Mouse (Mus musculus): ENCODE measurements at regions not wholly inside any gene's neighbourhood (a gene's known extent, or its start where the extent isn't known, plus 50 kb on each side); places are given as distances from the start of the nearest gene placed in this dataset.

GRCm38 (mm10) chr4:67141896-67142295, 314.5 kb downstream of the Tlr4 start:
- Histone ChIP-seq H3ac (ENCODE audit: control insufficient read depth, insufficient read length) (no peak overlapping the region), H3K36me3 (ENCODE audit: control insufficient read depth, insufficient read depth) (no peaks in the 10 kb centered on the region), H3K4me3 (no peak overlapping the region), H3K27me3 (ENCODE audit: control insufficient read depth, insufficient read depth, insufficient read length) (no peaks in the 10 kb centered on the region), H3K79me2 (ENCODE audit: control insufficient read depth, insufficient read depth) (no peaks in the 10 kb centered on the region), H3K4me2 (ENCODE audit: low read depth) (no peak overlapping the region)
- TF ChIP-seq E2F4 (IDR thresholded peaks at IDR 0.05; ENCODE audit: insufficient read depth) = no peak
- no peak for TF ChIP-seq SRF (IDR thresholded peaks at IDR 0.05; ENCODE audit: control insufficient read depth, insufficient read length, low read depth)
- TF ChIP-seq MYOG (IDR thresholded peaks at IDR 0.05; ENCODE audit: control insufficient read depth in 1 of 3, insufficient read depth in 1 of 3, insufficient read length in 2 of 3, low read depth in 2 of 3) = no peak
- no peak for TF ChIP-seq MAX (IDR thresholded peaks at IDR 0.05; ENCODE audit: low read depth)
- TF ChIP-seq TCF12 (IDR thresholded peaks at IDR 0.05; ENCODE audit: insufficient read depth, poor library complexity, severe bottlenecking) = no peak
- TF ChIP-seq MYOD1 (IDR thresholded peaks at IDR 0.05; ENCODE audit: control insufficient read depth in 1 of 3, insufficient read length in 2 of 3, low read depth in 2 of 3) = no peak

GRCm38 (mm10) chr4:67148521-67148920, 321.1 kb downstream of the Tlr4 start:
- no peak overlapping the region for H3ac ChIP-seq (ENCODE audit: control insufficient read depth, insufficient read length)
- no peak for TF ChIP-seq USF1 (IDR thresholded peaks at IDR 0.05; ENCODE audit: low read depth)
- no peaks in the 10 kb centered on the region for H3K36me3 ChIP-seq (ENCODE audit: control insufficient read depth, insufficient read depth)
- H3K79me2 ChIP-seq (ENCODE audit: control insufficient read depth, insufficient read depth) = no peaks in the 10 kb centered on the region
- no peaks in the 10 kb centered on the region for H3K27me3 ChIP-seq (ENCODE audit: control insufficient read depth, insufficient read depth, insufficient read length)
- no peak overlapping the region for H3K4me2 ChIP-seq (ENCODE audit: low read depth)
- H3K4me3 ChIP-seq = no peak overlapping the region

GRCm38 (mm10) chr4:67162673-67163072, 335.3 kb downstream of the Tlr4 start:
- Histone ChIP-seq H3K27me3 (ENCODE audit: control insufficient read depth, insufficient read depth, insufficient read length) (no peaks in the 10 kb centered on the region), H3ac (ENCODE audit: control insufficient read depth, insufficient read length) (no peak overlapping the region), H3K79me2 (ENCODE audit: control insufficient read depth, insufficient read depth) (no peaks in the 10 kb centered on the region), H3K4me3 (no peak overlapping the region), H3K36me3 (ENCODE audit: control insufficient read depth, insufficient read depth) (no peaks in the 10 kb centered on the region), H3K4me2 (ENCODE audit: low read depth) (no peak overlapping the region)
- TF ChIP-seq E2F4 (IDR thresholded peaks at IDR 0.05; ENCODE audit: insufficient read depth) = no peak
- no peak for TF ChIP-seq CEBPB (IDR thresholded peaks at IDR 0.05; ENCODE audit: insufficient read depth, poor library complexity, severe bottlenecking)
- no peak for TF ChIP-seq SRF (IDR thresholded peaks at IDR 0.05; ENCODE audit: control insufficient read depth, insufficient read length, low read depth)
- TF ChIP-seq POLR2AphosphoS2 (IDR thresholded peaks at IDR 0.05; ENCODE audit: insufficient read length, low read depth) = no peak
- no peak for TF ChIP-seq REST (IDR thresholded peaks at IDR 0.05; ENCODE audit: insufficient read depth, insufficient read length)
- no peak for TF ChIP-seq TCF3 (IDR thresholded peaks at IDR 0.05; ENCODE audit: insufficient read length, low read depth)
- TF ChIP-seq MYOD1 (IDR thresholded peaks at IDR 0.05; ENCODE audit: control insufficient read depth in 1 of 3, insufficient read length in 2 of 3, low read depth in 2 of 3) = no peak
- no peak for TF ChIP-seq USF1 (IDR thresholded peaks at IDR 0.05; ENCODE audit: low read depth)
- no peak for TF ChIP-seq MAX (IDR thresholded peaks at IDR 0.05; ENCODE audit: low read depth)
- no peak for TF ChIP-seq TCF12 (IDR thresholded peaks at IDR 0.05; ENCODE audit: insufficient read depth, poor library complexity, severe bottlenecking)
- no peak for TF ChIP-seq POLR2A (IDR thresholded peaks at IDR 0.05; ENCODE audit: insufficient read length, low read depth)

- Histone ChIP-seq H3K27me3 (ENCODE audit: control insufficient read depth, insufficient read depth, insufficient read length) (no peaks in the 10 kb centered on the region), H3K4me3 (no peak overlapping the region)
Measured at GRCm38 (mm10) chr4:67167720-67168119, 340.3 kb downstream of the Tlr4 start.

GRCm38 (mm10) chr4:67187725-67188510, 360.5 kb downstream of the Tlr4 start:
- peak; percentile 44 for TF ChIP-seq TCF12 (IDR thresholded peaks at IDR 0.05; ENCODE audit: insufficient read depth, poor library complexity, severe bottlenecking)
- no peak for TF ChIP-seq SRF (IDR thresholded peaks at IDR 0.05; ENCODE audit: control insufficient read depth, insufficient read length, low read depth)
- no peak for TF ChIP-seq REST (IDR thresholded peaks at IDR 0.05; ENCODE audit: insufficient read depth, insufficient read length)
- no peak for TF ChIP-seq E2F4 (IDR thresholded peaks at IDR 0.05; ENCODE audit: insufficient read depth)
- TF ChIP-seq MYOG (IDR thresholded peaks at IDR 0.05; ENCODE audit: control insufficient read depth in 1 of 3, insufficient read depth in 1 of 3, insufficient read length in 2 of 3, low read depth in 2 of 3) = no peak
- TF ChIP-seq USF1 (IDR thresholded peaks at IDR 0.05; ENCODE audit: low read depth) = no peak
- TF ChIP-seq CEBPB (IDR thresholded peaks at IDR 0.05; ENCODE audit: insufficient read depth, poor library complexity, severe bottlenecking) = no peak
- peak in 1 of 3 experiments; percentile 5 for TF ChIP-seq MYOD1 (IDR thresholded peaks at IDR 0.05; ENCODE audit: control insufficient read depth in 1 of 3, insufficient read length in 2 of 3, low read depth in 2 of 3)
- no peak for TF ChIP-seq POLR2AphosphoS2 (IDR thresholded peaks at IDR 0.05; ENCODE audit: insufficient read length, low read depth)
- no peak for TF ChIP-seq MAX (IDR thresholded peaks at IDR 0.05; ENCODE audit: low read depth)
- no peak for TF ChIP-seq TCF3 (IDR thresholded peaks at IDR 0.05; ENCODE audit: insufficient read length, low read depth)
- Histone ChIP-seq H3K36me3 (ENCODE audit: control insufficient read depth, insufficient read depth) (no peaks in the 10 kb centered on the region), H3K4me3 (no peak overlapping the region), H3ac (ENCODE audit: control insufficient read depth, insufficient read length) (no peak overlapping the region), H3K27me3 (ENCODE audit: control insufficient read depth, insufficient read depth, insufficient read length) (no peaks in the 10 kb centered on the region), H3K4me2 (ENCODE audit: low read depth) (no peak overlapping the region), H3K79me2 (ENCODE audit: control insufficient read depth, insufficient read depth) (no peaks in the 10 kb centered on the region)

More at GRCm38 (mm10) chr4:67167720-67168119, 340.3 kb downstream of the Tlr4 start:
- Histone ChIP-seq H3K36me3 (ENCODE audit: control insufficient read depth, insufficient read depth) (no peaks in the 10 kb centered on the region), H3ac (ENCODE audit: control insufficient read depth, insufficient read length) (no peak overlapping the region), H3K79me2 (ENCODE audit: control insufficient read depth, insufficient read depth) (no peaks in the 10 kb centered on the region), H3K4me2 (ENCODE audit: low read depth) (no peak overlapping the region)
- TF ChIP-seq POLR2A (IDR thresholded peaks at IDR 0.05; ENCODE audit: insufficient read length, low read depth) (no peak), REST (IDR thresholded peaks at IDR 0.05; ENCODE audit: insufficient read depth, insufficient read length) (no peak), MYOD1 (IDR thresholded peaks at IDR 0.05; ENCODE audit: control insufficient read depth in 1 of 3, insufficient read length in 2 of 3, low read depth in 2 of 3) (no peak), CEBPB (IDR thresholded peaks at IDR 0.05; ENCODE audit: insufficient read depth, poor library complexity, severe bottlenecking) (no peak), TCF12 (IDR thresholded peaks at IDR 0.05; ENCODE audit: insufficient read depth, poor library complexity, severe bottlenecking) (no peak), MAX (IDR thresholded peaks at IDR 0.05; ENCODE audit: low read depth) (no peak), POLR2AphosphoS2 (IDR thresholded peaks at IDR 0.05; ENCODE audit: insufficient read length, low read depth) (no peak), E2F4 (IDR thresholded peaks at IDR 0.05; ENCODE audit: insufficient read depth) (no peak), MYOG (IDR thresholded peaks at IDR 0.05; ENCODE audit: control insufficient read depth in 1 of 3, insufficient read depth in 1 of 3, insufficient read length in 2 of 3, low read depth in 2 of 3) (no peak), SRF (IDR thresholded peaks at IDR 0.05; ENCODE audit: control insufficient read depth, insufficient read length, low read depth) (no peak), USF1 (IDR thresholded peaks at IDR 0.05; ENCODE audit: low read depth) (no peak), TCF3 (IDR thresholded peaks at IDR 0.05; ENCODE audit: insufficient read length, low read depth) (no peak)

All from myocyte (in vitro differentiated cells).